Mouse (Mus musculus): ENCODE data around the gene Fgf15. TPM values are rescaled to one million over a fixed set of nuclear protein-coding genes. Genes with fewer than 3 reads are reported as not detected.

Gene Fgf15
- polyA plus RNA-seq, 1 experiment from 2014 or later, result not detected

DNA sequence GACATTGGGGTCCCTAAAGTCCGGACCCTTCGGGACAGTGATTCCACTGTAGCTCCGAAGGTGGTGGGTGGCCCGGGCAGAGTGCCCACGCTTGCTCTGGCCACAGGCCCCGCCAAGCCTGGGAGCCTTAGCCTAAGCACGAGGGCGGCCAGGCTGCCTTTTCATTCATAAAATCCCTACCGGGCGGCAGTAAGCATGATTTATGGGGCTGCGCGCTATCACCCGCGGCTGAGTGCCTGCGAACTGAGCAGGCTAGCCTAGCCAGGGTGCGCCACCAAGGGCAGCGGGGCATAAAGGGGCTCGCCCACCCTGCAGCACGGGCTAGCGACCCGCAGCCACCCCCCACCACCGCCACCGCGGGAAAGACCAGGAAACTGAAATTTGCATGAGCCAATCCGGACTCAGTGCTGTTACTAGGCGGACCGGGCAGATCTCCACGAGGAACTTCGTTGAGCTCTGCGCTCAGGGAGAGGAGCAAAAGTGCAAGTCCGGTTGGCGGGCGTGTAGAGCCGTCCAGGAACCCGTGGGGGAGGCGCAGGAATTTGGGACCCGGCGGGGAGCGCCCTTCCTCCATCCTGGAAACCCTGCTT is 45.0 kb downstream of the Fgf15 start:
- peak; percentile 83 for ATAC-seq (replicated peaks; ENCODE audit: insufficient number of reproducible peaks, insufficient read depth, low FRiP score, low read depth)

DNA sequence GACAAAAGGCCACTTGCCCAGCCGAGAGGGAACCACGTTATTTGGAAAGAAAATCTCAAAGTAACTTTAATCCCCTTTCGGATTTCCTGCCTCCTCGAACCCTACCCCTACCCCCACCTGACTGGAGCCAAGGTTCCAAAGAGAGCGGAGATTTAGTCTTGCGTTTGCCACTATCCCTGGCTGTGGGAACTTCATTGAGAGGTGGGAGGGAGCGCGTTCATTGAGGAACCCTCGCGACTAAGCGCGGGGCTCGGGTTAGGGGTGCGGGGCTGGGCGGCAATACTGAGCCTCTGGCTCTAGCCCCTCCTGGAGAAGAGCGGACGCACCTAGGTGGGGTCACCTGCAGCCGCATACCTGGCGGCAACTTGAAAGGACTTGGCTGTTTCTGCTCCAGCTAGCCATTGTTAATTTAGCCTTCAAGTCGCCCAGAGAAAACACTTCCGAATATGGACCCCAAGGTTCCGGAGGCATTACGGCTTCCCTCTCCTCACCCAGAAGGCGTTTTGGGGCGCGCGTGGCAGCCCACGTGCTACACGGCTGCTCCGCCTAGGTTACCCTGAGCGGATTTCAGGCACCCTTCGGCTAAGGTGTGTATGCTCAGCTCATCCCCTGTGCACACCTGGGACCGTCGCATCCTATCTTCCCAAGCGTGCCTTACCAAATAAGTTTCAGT is 45.9 kb downstream of the Fgf15 start:
- Histone ChIP-seq H3K9me3 (replicated peaks) (no peaks in the 10 kb centered on the region), H3K27me3 (no peaks in the 10 kb centered on the region), H3K4me1 (replicated peaks) (peaks cover 43% of the 10 kb centered on the region), H3K4me2 (peak overlapping the region; percentile 87), H3K9ac (peak overlapping the region; percentile 31), H3K4me3 (peak overlapping the region; percentile 72), H3K27ac (peak overlapping the region; percentile 92), H3K36me3 (no peaks in the 10 kb centered on the region; the same call in 1 of the 2 replicates)
- no peak for ATAC-seq (replicated peaks; ENCODE audit: insufficient number of reproducible peaks, insufficient read depth, low FRiP score, low read depth)
- under 1% methylated on average over 35 of the region's 35 CpGs for WGBS

More for the DNA sequence above, 45.0 kb downstream of the Fgf15 start:
- peak overlapping the region; percentile 87 for H3K4me2 ChIP-seq
- H3K9ac ChIP-seq, result peak overlapping the region; percentile 65
- under 1% methylated on average over 39 of the region's 39 CpGs for WGBS
- H3K4me1 ChIP-seq (replicated peaks), result peaks cover 48% of the 10 kb centered on the region
- no peaks in the 10 kb centered on the region for H3K27me3 ChIP-seq
- peak overlapping the region; percentile 72 for H3K4me3 ChIP-seq
- no peaks in the 10 kb centered on the region for H3K9me3 ChIP-seq (replicated peaks)
- peaks cover 9% of the 10 kb centered on the region; the same call in 1 of the 2 replicates for H3K36me3 ChIP-seq
- peak overlapping the region; percentile 92 for H3K27ac ChIP-seq

DNA sequence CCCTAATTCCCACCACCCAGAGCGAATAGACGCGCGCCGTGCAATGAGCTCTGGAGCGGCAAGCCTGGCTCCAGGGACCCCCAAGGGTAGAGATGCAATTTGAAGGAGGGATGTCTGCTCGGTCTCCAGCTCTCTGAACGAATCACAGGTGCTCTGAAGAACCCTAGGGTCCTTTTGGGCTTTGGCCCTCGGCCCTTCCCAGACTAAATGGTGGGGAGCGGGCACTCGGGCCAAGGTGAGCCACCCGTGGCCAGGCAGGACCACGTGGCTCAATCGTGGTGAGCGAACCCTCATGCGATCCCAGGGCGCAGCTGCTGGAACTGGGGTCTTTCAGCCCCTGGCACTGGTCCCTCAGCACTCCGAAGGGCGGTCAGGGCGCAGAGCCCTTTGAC is 46.4 kb downstream of the Fgf15 start:
- no peaks in the 10 kb centered on the region for H3K9me3 ChIP-seq (replicated peaks)
- H3K27ac ChIP-seq, result peak overlapping the region; percentile 92
- H3K4me2 ChIP-seq, result peak overlapping the region; percentile 87
- peaks cover 40% of the 10 kb centered on the region for H3K4me1 ChIP-seq (replicated peaks)
- ATAC-seq (replicated peaks; ENCODE audit: insufficient number of reproducible peaks, insufficient read depth, low FRiP score, low read depth), result no peak
- H3K4me3 ChIP-seq, result peak overlapping the region; percentile 72
- peak overlapping the region; percentile 31 for H3K9ac ChIP-seq
- no peaks in the 10 kb centered on the region for H3K36me3 ChIP-seq
- 2% methylated on average over 20 of the region's 20 CpGs for WGBS
- no peaks in the 10 kb centered on the region for H3K27me3 ChIP-seq

DNA sequence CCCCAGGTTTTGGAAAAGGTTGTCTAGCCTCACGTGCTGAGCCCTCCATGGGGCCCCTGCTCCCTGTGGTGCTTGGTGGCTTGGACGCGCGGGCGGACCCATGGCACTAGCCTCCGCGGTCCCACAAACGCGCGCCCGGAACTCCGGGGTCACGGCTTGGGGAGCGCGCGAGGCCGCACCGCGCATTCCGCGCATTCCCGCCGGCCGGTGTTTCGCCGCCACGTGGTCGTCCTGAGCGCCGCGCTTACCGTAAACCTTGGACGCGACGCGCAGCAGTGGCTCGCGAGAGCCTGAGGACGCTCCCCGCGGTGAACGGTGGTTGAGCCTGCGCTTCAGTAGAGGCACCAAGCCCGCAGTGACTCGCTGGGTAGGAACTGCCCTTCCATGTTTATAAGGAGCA is 46.9 kb downstream of the Fgf15 start:
- H3K9me3 ChIP-seq (replicated peaks), result no peaks in the 10 kb centered on the region
- H3K4me3 ChIP-seq, result peak overlapping the region; percentile 72
- no peaks in the 10 kb centered on the region for H3K27me3 ChIP-seq
- peak overlapping the region; percentile 87 for H3K4me2 ChIP-seq
- WGBS, result 0% methylated on average over 45 of the region's 45 CpGs
- peak; percentile 28; the same call in 1 of the 2 replicates for ATAC-seq (replicated peaks; ENCODE audit: insufficient number of reproducible peaks, insufficient read depth, low FRiP score, low read depth)
- H3K4me1 ChIP-seq (replicated peaks), result peaks cover 38% of the 10 kb centered on the region
- H3K36me3 ChIP-seq, result no peaks in the 10 kb centered on the region
- H3K27ac ChIP-seq, result peak overlapping the region; percentile 92
- H3K9ac ChIP-seq, result peak overlapping the region; percentile 31

Other genes with a start within 250 kb of the Fgf15 start
- gene Ano1, start 144.6 kb upstream of the Fgf15 start, polyA plus RNA-seq (2015; fragmentation: Nextera tagmentation; extraction: Ambion mirVana), result 8.1 and 12.2 TPM in 2 replicates
- 0.65 TPM in 1 of 2 replicates, not detected in the other for gene Fgf3, start 58.4 kb upstream of the Fgf15 start, polyA plus RNA-seq (2015; fragmentation: Nextera tagmentation; extraction: Ambion mirVana)
- not detected in 2 replicates for gene Fgf4, start 49.2 kb upstream of the Fgf15 start, polyA plus RNA-seq (2015; fragmentation: Nextera tagmentation; extraction: Ambion mirVana)
- 19.8 and 21.6 TPM in 2 replicates for gene LTO1, start 18.6 kb downstream of the Fgf15 start, polyA plus RNA-seq (2015; fragmentation: Nextera tagmentation; extraction: Ambion mirVana)
- gene Ccnd1, start 43.4 kb downstream of the Fgf15 start, polyA plus RNA-seq (2015; fragmentation: Nextera tagmentation; extraction: Ambion mirVana), result 57.2 and 57.4 TPM in 2 replicates